Mouse (Mus musculus): ENCODE results near the gene Agap2. TPM values are rescaled to one million over a fixed set of nuclear protein-coding genes. Genes with fewer than 3 reads are reported as not detected.
"Not testable (repeated sequence)": the region's sequence is repeated elsewhere in the genome, so short reads cannot be mapped to it uniquely, and the experiment has no call there.

Agap2 gene
- polyA plus RNA-seq, 1 experiment from 2014 or later = 6.7 TPM

- ATAC-seq (ENCODE audit: low FRiP score) = peak; percentile 13; the same call in 1 of the 2 replicates
- peaks cover 26% of the 10 kb centered on the region for H3K4me1 ChIP-seq (replicated peaks; ENCODE audit: control insufficient read depth, insufficient read depth, low read length)
- H3K4me3 ChIP-seq (replicated peaks; ENCODE audit: low read length) = peak overlapping the region; percentile 90
- H3K27me3 ChIP-seq (ENCODE audit: control insufficient read depth, insufficient read depth, low read length) = no peaks in the 10 kb centered on the region
- DNase-seq (ENCODE audit: low spot score) = peak; percentile 82
- H3K36me3 ChIP-seq (replicated peaks; ENCODE audit: control insufficient read depth, insufficient read depth) = peaks cover 49% of the 10 kb centered on the region
- peak overlapping the region; percentile 96 for H3K9ac ChIP-seq
- H3K4me2 ChIP-seq (replicated peaks) = peak overlapping the region; percentile 60
- H3K9me3 ChIP-seq (ENCODE audit: control insufficient read depth, low read length) = no peaks in the 10 kb centered on the region
- H3K27ac ChIP-seq = no peak overlapping the region
- WGBS = 1% methylated on average over 9 of the region's 9 CpGs
Measured at GRCm38 (mm10) chr10:127058161-127058560, 16.9 kb upstream of the Agap2 start.

- peak overlapping the region; percentile 98; the same call in 1 of the 2 replicates for H3K27ac ChIP-seq
- H3K36me3 ChIP-seq (replicated peaks; ENCODE audit: control insufficient read depth, insufficient read depth) = peaks cover 44% of the 10 kb centered on the region
- 2% methylated on average over 8 of the region's 8 CpGs for WGBS
- no peaks in the 10 kb centered on the region for H3K27me3 ChIP-seq (ENCODE audit: control insufficient read depth, insufficient read depth, low read length)
- H3K4me1 ChIP-seq (replicated peaks; ENCODE audit: control insufficient read depth, insufficient read depth, low read length) = peaks cover 26% of the 10 kb centered on the region
- no peak for ATAC-seq (ENCODE audit: low FRiP score)
- peak overlapping the region; percentile 60 for H3K4me2 ChIP-seq (replicated peaks)
- H3K4me3 ChIP-seq (replicated peaks; ENCODE audit: low read length) = peak overlapping the region; percentile 90
- no peaks in the 10 kb centered on the region for H3K9me3 ChIP-seq (ENCODE audit: control insufficient read depth, low read length)
- H3K9ac ChIP-seq = peak overlapping the region; percentile 96
- no peak for DNase-seq (ENCODE audit: low spot score)
Measured at GRCm38 (mm10) chr10:127058708-127059107, 16.4 kb upstream of the Agap2 start.

DNA sequence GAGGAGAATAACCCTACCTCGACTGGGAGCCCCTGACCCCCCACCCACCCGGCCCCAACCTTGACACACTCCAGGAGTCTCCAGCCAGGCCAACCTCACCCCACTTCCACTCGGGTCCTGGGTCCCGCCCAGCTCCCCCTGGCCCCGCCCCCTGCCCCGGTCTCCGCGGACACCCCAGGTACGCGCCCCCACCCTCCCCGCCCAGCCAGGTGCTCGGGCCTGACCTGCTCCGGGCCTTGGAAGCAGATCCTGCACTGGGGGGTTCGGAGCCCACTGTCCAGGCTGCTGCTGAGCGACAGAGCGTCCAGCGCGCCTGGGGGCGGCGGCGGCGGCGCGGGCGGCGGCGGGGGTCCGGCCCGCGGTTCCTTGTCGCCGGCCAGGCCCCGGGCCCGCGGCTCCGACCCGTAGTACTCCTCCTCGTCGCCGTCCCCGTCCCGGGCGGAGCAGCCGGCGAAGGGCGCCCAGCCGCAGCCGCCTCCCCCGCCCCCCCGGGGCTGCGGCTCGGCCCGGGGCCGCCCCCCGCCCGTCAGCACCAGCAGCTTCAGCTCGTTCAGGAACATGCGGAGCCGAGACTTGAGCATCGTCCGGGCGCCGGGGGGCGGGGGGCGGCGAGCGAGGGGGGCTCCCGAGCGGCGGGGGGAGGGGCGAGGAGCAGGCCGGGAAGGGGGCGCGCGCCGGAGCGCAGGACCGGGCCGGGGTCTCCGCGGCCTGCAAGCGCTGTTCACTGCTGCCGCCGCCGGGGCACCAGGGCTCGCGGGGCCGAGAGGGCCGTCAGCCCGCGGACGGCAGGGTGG, 15.7 kb upstream of the Agap2 start:
- H3K4me1 ChIP-seq (replicated peaks; ENCODE audit: control insufficient read depth, insufficient read depth, low read length) = peaks cover 26% of the 10 kb centered on the region
- no peak for ATAC-seq (ENCODE audit: low FRiP score)

GRCm38 (mm10) chr10:127059968-127060916, 14.8 kb upstream of the Agap2 start, which contains the start of gene March9:
Gene March9, minus strand, starts transcription at chr10:127060184.
- WGBS = under 1% methylated on average over 61 of the region's 72 CpGs
- peaks cover 34% of the 10 kb centered on the region for H3K4me1 ChIP-seq (replicated peaks; ENCODE audit: control insufficient read depth, insufficient read depth, low read length)

More for the DNA sequence above, 15.7 kb upstream of the Agap2 start:
- H3K4me3 ChIP-seq (replicated peaks; ENCODE audit: low read length) = peak overlapping the region; percentile 90
- WGBS = under 1% methylated on average over 63 of the region's 92 CpGs
- no peaks in the 10 kb centered on the region for H3K27me3 ChIP-seq (ENCODE audit: control insufficient read depth, insufficient read depth, low read length)
- no peaks in the 10 kb centered on the region for H3K9me3 ChIP-seq (ENCODE audit: control insufficient read depth, low read length)
- DNase-seq (ENCODE audit: low spot score) = no peak
- H3K36me3 ChIP-seq (replicated peaks; ENCODE audit: control insufficient read depth, insufficient read depth) = peaks cover 37% of the 10 kb centered on the region
- H3K27ac ChIP-seq = peak overlapping the region; percentile 98
- H3K9ac ChIP-seq = peak overlapping the region; percentile 96
- peak overlapping the region; percentile 60 for H3K4me2 ChIP-seq (replicated peaks)

GRCm38 (mm10) chr10:127061085-127061484, 14.0 kb upstream of the Agap2 start:
- no peak for ATAC-seq (ENCODE audit: low FRiP score)
- peak overlapping the region; percentile 98 for H3K27ac ChIP-seq
- 19% methylated on average over 5 of the region's 5 CpGs for WGBS
- no peak for DNase-seq (ENCODE audit: low spot score)
- H3K36me3 ChIP-seq (replicated peaks; ENCODE audit: control insufficient read depth, insufficient read depth) = peaks cover 35% of the 10 kb centered on the region
- H3K4me2 ChIP-seq (replicated peaks) = peak overlapping the region; percentile 60
- H3K27me3 ChIP-seq (ENCODE audit: control insufficient read depth, insufficient read depth, low read length) = no peaks in the 10 kb centered on the region
- no peaks in the 10 kb centered on the region for H3K9me3 ChIP-seq (ENCODE audit: control insufficient read depth, low read length)
- peak overlapping the region; percentile 90 for H3K4me3 ChIP-seq (replicated peaks; ENCODE audit: low read length)
- peak overlapping the region; percentile 96 for H3K9ac ChIP-seq
- peaks cover 34% of the 10 kb centered on the region for H3K4me1 ChIP-seq (replicated peaks; ENCODE audit: control insufficient read depth, insufficient read depth, low read length)

More at GRCm38 (mm10) chr10:127059968-127060916, 14.8 kb upstream of the Agap2 start, which contains the start of gene March9:
- H3K4me3 ChIP-seq (replicated peaks; ENCODE audit: low read length) = peak within 1 kb of the TSS; percentile 90
- peak within 1 kb of the TSS; percentile 60 for H3K4me2 ChIP-seq (replicated peaks)
- ATAC-seq (ENCODE audit: low FRiP score) (peak; percentile 49), DNase-seq (ENCODE audit: low spot score) (peak; percentile 82)
- H3K9me3 ChIP-seq (ENCODE audit: control insufficient read depth, low read length) = no peaks in the 10 kb centered on the region
- H3K36me3 ChIP-seq (replicated peaks; ENCODE audit: control insufficient read depth, insufficient read depth) = peaks cover 35% of the 10 kb centered on the region
- H3K27ac ChIP-seq = peak within 1 kb of the TSS; percentile 98
- H3K27me3 ChIP-seq (ENCODE audit: control insufficient read depth, insufficient read depth, low read length) = no peaks in the 10 kb centered on the region
- peak within 1 kb of the TSS; percentile 96 for H3K9ac ChIP-seq

DNA sequence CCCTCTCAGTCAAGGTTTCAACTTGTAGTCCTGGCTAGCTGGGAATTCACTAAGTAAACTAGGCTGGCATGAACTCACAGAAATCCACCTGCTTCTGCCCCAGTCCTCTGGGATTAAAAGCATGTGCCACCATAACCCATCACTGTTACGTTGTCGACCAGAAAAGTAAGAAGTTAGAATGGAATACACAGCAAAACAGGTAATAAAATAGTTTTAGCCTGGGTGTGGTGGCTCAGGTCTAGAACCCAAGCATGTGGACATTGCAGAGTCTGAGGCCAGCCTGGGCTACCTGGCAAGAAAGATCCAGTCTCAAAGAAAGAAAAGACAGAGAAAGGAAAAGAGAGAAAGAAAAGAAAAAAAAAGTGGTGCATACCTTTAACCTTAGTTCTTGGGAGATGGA, 13.6 kb upstream of the Agap2 start:
- Histone ChIP-seq H3K4me3 (replicated peaks; ENCODE audit: low read length) (peak overlapping the region; percentile 90), H3K4me1 (replicated peaks; ENCODE audit: control insufficient read depth, insufficient read depth, low read length) (peaks cover 34% of the 10 kb centered on the region), H3K27ac (peak overlapping the region; percentile 98), H3K4me2 (replicated peaks) (peak overlapping the region; percentile 60), H3K9me3 (ENCODE audit: control insufficient read depth, low read length) (no peaks in the 10 kb centered on the region), H3K27me3 (ENCODE audit: control insufficient read depth, insufficient read depth, low read length) (no peaks in the 10 kb centered on the region), H3K9ac (peak overlapping the region; percentile 96), H3K36me3 (replicated peaks; ENCODE audit: control insufficient read depth, insufficient read depth) (peaks cover 35% of the 10 kb centered on the region)
- 65% methylated on average over 2 of the region's 2 CpGs for WGBS
- ATAC-seq (ENCODE audit: low FRiP score) (no peak), DNase-seq (ENCODE audit: low spot score) (no peak)

DNA sequence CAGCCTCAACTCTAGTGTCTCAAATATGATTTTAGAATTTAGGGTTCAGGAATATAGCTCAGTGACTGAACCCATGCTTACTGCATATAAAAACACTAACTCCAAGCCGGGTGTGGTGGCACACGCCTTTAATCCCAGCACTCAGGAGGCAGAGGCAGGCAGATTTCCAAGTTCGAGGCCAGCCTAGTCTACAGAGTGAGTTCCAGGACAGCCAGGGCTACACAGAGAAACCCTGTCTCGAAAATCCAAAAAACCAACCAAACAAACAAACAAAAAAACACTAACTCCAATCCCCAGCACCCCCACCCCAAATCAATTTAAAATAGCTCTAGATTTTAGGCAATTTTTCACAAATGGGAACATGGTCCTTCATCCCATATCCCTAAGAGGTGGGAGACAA, 13.0 kb upstream of the Agap2 start:
- not testable (repeated sequence) for H3K4me3 ChIP-seq (replicated peaks; ENCODE audit: low read length); DNase-seq (ENCODE audit: low spot score); ATAC-seq (ENCODE audit: low FRiP score); H3K9ac ChIP-seq; H3K9me3 ChIP-seq (ENCODE audit: control insufficient read depth, low read length); H3K27me3 ChIP-seq (ENCODE audit: control insufficient read depth, insufficient read depth, low read length); H3K4me2 ChIP-seq (replicated peaks)
- Histone ChIP-seq H3K27ac (peak overlapping the region; percentile 84), H3K4me1 (replicated peaks; ENCODE audit: control insufficient read depth, insufficient read depth, low read length) (peaks cover 34% of the 10 kb centered on the region), H3K36me3 (replicated peaks; ENCODE audit: control insufficient read depth, insufficient read depth) (peaks cover 35% of the 10 kb centered on the region)
- 91% methylated on average over 4 of the region's 4 CpGs for WGBS

DNA sequence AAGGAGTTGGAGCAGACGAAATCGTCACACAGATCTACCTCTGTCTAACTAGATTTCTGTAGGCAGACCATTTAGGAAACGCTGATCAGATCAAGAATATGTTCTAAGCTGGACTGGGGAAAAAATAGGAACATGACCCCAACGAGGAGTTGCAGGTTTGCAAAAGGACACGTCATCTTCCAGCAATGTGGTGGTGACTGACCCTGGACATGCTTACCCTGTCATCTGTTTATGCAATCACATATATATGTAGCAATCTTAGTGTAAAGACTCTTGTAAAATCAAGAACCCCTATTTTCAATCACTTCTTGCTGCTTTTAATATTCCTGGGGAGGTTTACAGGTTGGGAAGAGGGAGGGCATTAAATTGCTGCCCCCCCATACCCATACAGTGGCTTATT, 12.6 kb upstream of the Agap2 start:
- 72% methylated on average over 5 of the region's 5 CpGs for WGBS
- no peaks in the 10 kb centered on the region for H3K27me3 ChIP-seq (ENCODE audit: control insufficient read depth, insufficient read depth, low read length)
- no peak for DNase-seq (ENCODE audit: low spot score)
- no peak for ATAC-seq (ENCODE audit: low FRiP score)
- no peaks in the 10 kb centered on the region for H3K9me3 ChIP-seq (ENCODE audit: control insufficient read depth, low read length)
- peak overlapping the region; percentile 55 for H3K4me2 ChIP-seq (replicated peaks)
- peak overlapping the region; percentile 84 for H3K27ac ChIP-seq
- peak overlapping the region; percentile 75; the same call in 1 of the 2 replicates for H3K4me3 ChIP-seq (replicated peaks; ENCODE audit: low read length)
- peaks cover 35% of the 10 kb centered on the region for H3K36me3 ChIP-seq (replicated peaks; ENCODE audit: control insufficient read depth, insufficient read depth)
- peaks cover 34% of the 10 kb centered on the region for H3K4me1 ChIP-seq (replicated peaks; ENCODE audit: control insufficient read depth, insufficient read depth, low read length)
- H3K9ac ChIP-seq = peak overlapping the region; percentile 25; the same call in 1 of the 2 replicates
